Mouse (Mus musculus) bone marrow, adult 2 months (tissue): ENCODE measurements around the gene Polh.

ENCODE experiments used
- CTCF ChIP-seq: fragments of 200-500 bp; IDR thresholded peaks from 2 replicates; pipeline ENCODE4 v1.5.1; 2011; ENCODE audit warnings: low read length, control low read depth; ENCODE audit not compliant: control insufficient read depth, insufficient read depth
- POLR2A ChIP-seq: fragments of 200-500 bp; IDR thresholded peaks from 2 replicates; pipeline ENCODE4 v1.6.1; 2011; ENCODE audit warnings: low read depth, mild to moderate bottlenecking, control low read depth, low read length, borderline replicate concordance; ENCODE audit not compliant: control insufficient read depth

- no peak for TF ChIP-seq CTCF
- no peak for TF ChIP-seq POLR2A
Measured at GRCm38 (mm10) chr17:46156680-46157079, 45.8 kb downstream of the Polh start.
